Mouse (Mus musculus) regulatory T cell (primary cell): ENCODE measurements around the gene Aatf.

Experiments
- in situ Hi-C: fragments of 300-600 bp; cut with MboI, MseI; formaldehyde crosslinking; loops from one replicate; pipeline ENCODE4 v1.15.1; 2025; ENCODE audit warnings: high pct_unique_total_duplicates

Aatf gene

GRCm38 (mm10) chr11:84376510-84377365, 136.6 kb downstream of the Aatf start:
- in situ Hi-C loops = no loop called here

GRCm38 (mm10) chr11:84375951-84376496, 137.3 kb downstream of the Aatf start:
- in situ Hi-C loops = no loop called here

GRCm38 (mm10) chr11:84373122-84373521, 140.2 kb downstream of the Aatf start:
- in situ Hi-C loops = no loop called here
